Mouse (Mus musculus) gastrocnemius, postnatal 36 days (tissue): Measurements from ENCODE around the gene Mfsd11. TPM values are rescaled to one million over a fixed set of nuclear protein-coding genes. Genes with fewer than 3 reads are reported as not detected.
"Not testable (repeated sequence)": the region's sequence is repeated elsewhere in the genome, so short reads cannot be mapped to it uniquely, and the experiment has no call there.

ENCODE experiments used
- DNase-seq, 2 experiments: peaks; one replicate each; pipeline ENCODE4 v3.0.0; 2022
- intact Hi-C: fragments of 180-260 bp; cut with DNase I; formaldehyde crosslinking; loops from one replicate; pipeline ENCODE4 v1.15.1; 2025
- total RNA-seq, 2 experiments: library from RNA; stranded (reverse); gene quantifications; 2 replicates each; pipeline ENCODE4 v1.2.3; 2021

Mfsd11 gene
- total RNA-seq, 2 experiments from 2014 or later = 20.7 to 25.8 TPM

- DNase-seq = peak in 1 of 2 experiments; percentile 48
- intact Hi-C loops = no loop called here
These were observed 32.2 kb upstream of the Mfsd11 start for GRCm38 (mm10) chr11:116819932-116820593.

GRCm38 (mm10) chr11:116821057-116821940 lies 30.9 kb upstream of the Mfsd11 start:
- intact Hi-C loops = no loop called here
- no peak for DNase-seq

- DNase-seq = no peak
- intact Hi-C loops = no loop called here
These were observed 30.0 kb upstream of the Mfsd11 start for GRCm38 (mm10) chr11:116822215-116822614.

GRCm38 (mm10) chr11:116822626-116823025 lies 29.6 kb upstream of the Mfsd11 start:
- no peak for DNase-seq

GRCm38 (mm10) chr11:116823255-116823654 lies 29.0 kb upstream of the Mfsd11 start:
- DNase-seq = no peak
- intact Hi-C loops = no loop called here

More at GRCm38 (mm10) chr11:116822626-116823025, 29.6 kb upstream of the Mfsd11 start:
- intact Hi-C loops = no loop called here

- DNase-seq, intact Hi-C loops: not testable (repeated sequence)
These were observed 28.4 kb upstream of the Mfsd11 start for GRCm38 (mm10) chr11:116823885-116824284.

GRCm38 (mm10) chr11:116825230-116825629 lies 27.0 kb upstream of the Mfsd11 start:
- intact Hi-C loops = no loop called here
- DNase-seq = no peak

GRCm38 (mm10) chr11:116826550-116827504 lies 25.4 kb upstream of the Mfsd11 start:
- DNase-seq = no peak

GRCm38 (mm10) chr11:116827534-116828165 lies 24.6 kb upstream of the Mfsd11 start, which contains the start of gene Mxra7:
Mxra7 (minus strand) TSS chr11:116828046.
- peak; percentile 87 to 88 for DNase-seq
- intact Hi-C loops = no loop called here

More at GRCm38 (mm10) chr11:116826550-116827504, 25.4 kb upstream of the Mfsd11 start:
- intact Hi-C loops = no loop called here

GRCm38 (mm10) chr11:116832172-116832685 lies 20.0 kb upstream of the Mfsd11 start:
- intact Hi-C loops = no loop called here
- DNase-seq = peak in 1 of 2 experiments; percentile 1

- intact Hi-C loops = no loop called here
- no peak for DNase-seq
These were observed 17.3 kb upstream of the Mfsd11 start for GRCm38 (mm10) chr11:116834954-116835353.

- no peak for DNase-seq
- intact Hi-C loops = no loop called here
These were observed 16.0 kb upstream of the Mfsd11 start for GRCm38 (mm10) chr11:116836283-116836682.

- intact Hi-C loops = no loop called here
- no peak for DNase-seq
These were observed 14.8 kb upstream of the Mfsd11 start for GRCm38 (mm10) chr11:116837441-116837840.

GRCm38 (mm10) chr11:116838936-116839335 lies 13.3 kb upstream of the Mfsd11 start:
- intact Hi-C loops = no loop called here
- DNase-seq = no peak

- no peak for DNase-seq
- intact Hi-C loops = no loop called here
These were observed 12.6 kb upstream of the Mfsd11 start for GRCm38 (mm10) chr11:116839601-116840000.

- no peak for DNase-seq
- intact Hi-C loops = no loop called here
These were observed 11.5 kb upstream of the Mfsd11 start for GRCm38 (mm10) chr11:116840748-116841147.

- peak; percentile 48 to 55 for DNase-seq
- intact Hi-C loops = no loop called here
These were observed 9.5 kb upstream of the Mfsd11 start for GRCm38 (mm10) chr11:116842531-116843260.

GRCm38 (mm10) chr11:116843261-116844233 lies 8.7 kb upstream of the Mfsd11 start, which contains the start of the genes Mettl23 and Jmjd6:
Mettl23 (plus strand) TSS chr11:116843278.
Jmjd6 (minus strand) TSS chr11:116843449.
- peak; percentile 94 to 97 for DNase-seq
- intact Hi-C loops = no loop called here
